Mouse (Mus musculus) spleen, adult 2 months (tissue): ENCODE data around the gene Syt1. TPM values are rescaled to one million over a fixed set of nuclear protein-coding genes. Genes with fewer than 3 reads are reported as not detected.

Experiments
- DNase-seq, 2 experiments: peaks; one replicate each; pipeline versions ENCODE4 v3.0.0 to v3.0.0-alpha.2; 2012 to 2021; ENCODE audit warnings: low spot score in 2 of 2, low read depth in 1 of 2
- H3K27ac ChIP-seq: fragments of 200-500 bp; 2 replicates; pipeline ENCODE4 v1.5.1; 2012; ENCODE audit warnings: low read length, inconsistent platforms; ENCODE audit not compliant: insufficient read depth
- H3K27me3 ChIP-seq: fragments of 200-500 bp; 2 replicates; pipeline ENCODE4 v1.6.1; 2012; ENCODE audit warnings: mild to moderate bottlenecking, moderate library complexity, low read length, inconsistent platforms; ENCODE audit not compliant: control insufficient read depth, insufficient read depth
- H3K36me3 ChIP-seq: fragments of 200-500 bp; 2 replicates; pipeline ENCODE4 v1.6.1; 2012; ENCODE audit warnings: mild to moderate bottlenecking, low read length, inconsistent platforms; ENCODE audit not compliant: control insufficient read depth, insufficient read depth
- H3K4me1 ChIP-seq: fragments of 200-500 bp; 2 replicates; pipeline ENCODE4 v1.6.1; 2011; ENCODE audit warnings: inconsistent platforms; ENCODE audit not compliant: control insufficient read depth, insufficient read depth, insufficient read length
- H3K4me3 ChIP-seq: fragments of 200-500 bp; 2 replicates; pipeline ENCODE4 v1.5.1; 2011; ENCODE audit warnings: mild to moderate bottlenecking, inconsistent platforms; ENCODE audit not compliant: insufficient read depth, insufficient read length; ENCODE audit errors: extremely low read depth
- CTCF ChIP-seq: fragments of 200-500 bp; IDR thresholded peaks from 2 replicates; pipeline ENCODE4 v1.5.1; 2011; ENCODE audit warnings: mild to moderate bottlenecking, inconsistent platforms; ENCODE audit not compliant: insufficient read depth, insufficient read length, insufficient replicate concordance; ENCODE audit errors: extremely low read depth
- POLR2A ChIP-seq: fragments of 200-500 bp; IDR thresholded peaks from 2 replicates; pipeline ENCODE4 v1.6.1; 2011; ENCODE audit warnings: low read depth, low read length, inconsistent platforms
- WGBS: fragments of 180-500 bp; shearing (Covaris S2); methylation state at CpG from one replicate; pipeline ENCODE4 v1.1.7; 2018; 5-methylcytosine and 5-hydroxymethylcytosine counted together
- polyA plus RNA-seq: library from polyadenylated mRNA; depleted of rRNA; stranded (reverse); fragments of >200 nt; gene quantifications from 2 replicates; pipeline ENCODE4 v1.2.3, GENCODE M21; 2012

Syt1 gene
- polyA plus RNA-seq, 1 experiment = 0.44 TPM

- DNase-seq = no peak
- Histone ChIP-seq H3K27me3 (no peaks in the 10 kb centered on the region), H3K27ac (no peak overlapping the region), H3K36me3 (no peaks in the 10 kb centered on the region), H3K4me1 (no peaks in the 10 kb centered on the region), H3K4me3 (no peak overlapping the region)
- no peak for TF ChIP-seq POLR2A
- WGBS = 92% methylated on average over 6 of the region's 6 CpGs
Measured at GRCm38 (mm10) chr10:108872359-108872758, 138.4 kb downstream of the Syt1 start.

GRCm38 (mm10) chr10:108870586-108870985 is 140.2 kb downstream of the Syt1 start:
- H3K4me3 ChIP-seq = no peak overlapping the region
- H3K4me1 ChIP-seq = no peaks in the 10 kb centered on the region
- 86% methylated on average over 4 of the region's 4 CpGs for WGBS
- DNase-seq = no peak
- no peaks in the 10 kb centered on the region for H3K27me3 ChIP-seq
- TF ChIP-seq POLR2A (no peak), CTCF (no peak)
- H3K27ac ChIP-seq = no peak overlapping the region
- no peaks in the 10 kb centered on the region for H3K36me3 ChIP-seq

- TF ChIP-seq CTCF = no peak
- TF ChIP-seq POLR2A = no peak
- DNase-seq = no peak
- Histone ChIP-seq H3K27me3 (no peaks in the 10 kb centered on the region), H3K36me3 (no peaks in the 10 kb centered on the region), H3K4me3 (no peak overlapping the region), H3K4me1 (no peaks in the 10 kb centered on the region), H3K27ac (no peak overlapping the region)
- WGBS = 80% methylated on average over 4 of the region's 4 CpGs
Measured at GRCm38 (mm10) chr10:108868136-108868535, 142.6 kb downstream of the Syt1 start.

- H3K27me3 ChIP-seq = no peaks in the 10 kb centered on the region
- no peak overlapping the region for H3K27ac ChIP-seq
- H3K4me1 ChIP-seq = no peaks in the 10 kb centered on the region
- DNase-seq = no peak
- no peak overlapping the region for H3K4me3 ChIP-seq
- 64% methylated on average over 6 of the region's 6 CpGs for WGBS
- no peaks in the 10 kb centered on the region for H3K36me3 ChIP-seq
- no peak for TF ChIP-seq POLR2A
- TF ChIP-seq CTCF = no peak
Measured at GRCm38 (mm10) chr10:108867202-108867601, 143.6 kb downstream of the Syt1 start.

GRCm38 (mm10) chr10:108865586-108865985 is 145.2 kb downstream of the Syt1 start:
- H3K27ac ChIP-seq = no peak overlapping the region
- H3K27me3 ChIP-seq = no peaks in the 10 kb centered on the region
- H3K36me3 ChIP-seq = no peaks in the 10 kb centered on the region
- TF ChIP-seq CTCF = no peak
- TF ChIP-seq POLR2A = no peak
- no peak for DNase-seq
- 86% methylated on average over 4 of the region's 4 CpGs for WGBS
- no peaks in the 10 kb centered on the region for H3K4me1 ChIP-seq
- H3K4me3 ChIP-seq = no peak overlapping the region

- no peak for DNase-seq
- Histone ChIP-seq H3K4me1 (no peaks in the 10 kb centered on the region), H3K36me3 (no peaks in the 10 kb centered on the region), H3K27me3 (no peaks in the 10 kb centered on the region), H3K27ac (no peak overlapping the region), H3K4me3 (no peak overlapping the region)
- TF ChIP-seq CTCF (no peak), POLR2A (no peak)
- 86% methylated on average over 6 of the region's 6 CpGs for WGBS
Measured at GRCm38 (mm10) chr10:108855986-108856385, 154.8 kb downstream of the Syt1 start.

GRCm38 (mm10) chr10:108852757-108853156 is 158.0 kb downstream of the Syt1 start:
- no peak for DNase-seq
- 81% methylated on average over 4 of the region's 4 CpGs for WGBS
- no peak for TF ChIP-seq POLR2A
- TF ChIP-seq CTCF = no peak
- Histone ChIP-seq H3K4me1 (no peaks in the 10 kb centered on the region), H3K36me3 (no peaks in the 10 kb centered on the region), H3K4me3 (no peak overlapping the region), H3K27ac (no peak overlapping the region), H3K27me3 (no peaks in the 10 kb centered on the region)
